Mouse (Mus musculus): ENCODE measurements around the gene Tshz3. TPM values are rescaled to one million over a fixed set of nuclear protein-coding genes. Genes with fewer than 3 reads are reported as not detected.

The Tshz3 gene
- 0.40 and 0.48 TPM in 2 replicates for polyA plus RNA-seq (2012; rRNA removed)
- 0.33 and 0.34 TPM in 2 replicates for polyA plus RNA-seq (2014; fragmentation: Nextera tagmentation; extraction: Ambion mirVana)

GRCm38 (mm10) chr7:36697856-36698588 is at the start of gene Tshz3:
Gene Tshz3, plus strand, starts transcription at chr7:36698118.
- TF ChIP-seq CTCF (IDR thresholded peaks at IDR 0.05; ENCODE audit: low read depth) (no peak), EP300 (IDR thresholded peaks at IDR 0.05; ENCODE audit: low read depth) (no peak)
- H3K4me2 ChIP-seq (ENCODE audit: low read depth): peak within 1 kb of the TSS; percentile 66
- no peaks in the 10 kb centered on the region for H3K36me3 ChIP-seq (replicated peaks; ENCODE audit: control insufficient read depth, insufficient read depth, low read depth)
- WGBS (ENCODE audit: insufficient replicate concordance): under 1% methylated on average over 32 of the region's 88 CpGs
- H3K27ac ChIP-seq: no peak within 1 kb of the TSS
- H3K9ac ChIP-seq (replicated peaks): no peak within 1 kb of the TSS
- no peak for DNase-seq (ENCODE audit: low read depth in 3 of 3, low spot score in 3 of 3)
- H3K9me3 ChIP-seq (ENCODE audit: control insufficient read depth, low read length): no peaks in the 10 kb centered on the region
- H3K4me3 ChIP-seq (ENCODE audit: insufficient read depth in 1 of 2, low read depth in 2 of 2, low read length in 2 of 2): peak within 1 kb of the TSS; percentile 40 to 52
- peak; percentile 45; the same call in 1 of the 2 replicates for ATAC-seq (ENCODE audit: insufficient read depth)
- H3K27me3 ChIP-seq (ENCODE audit: control insufficient read depth, insufficient read depth, low read length): peaks cover 67% of the 10 kb centered on the region
- no peaks in the 10 kb centered on the region for H3K4me1 ChIP-seq (replicated peaks; ENCODE audit: control insufficient read depth in 2 of 2, insufficient read depth in 2 of 2, low read length in 1 of 2)

GRCm38 (mm10) chr7:36655931-36656330 is 42.0 kb upstream of the Tshz3 start:
- DNase-seq (ENCODE audit: low read depth in 3 of 3, low spot score in 3 of 3) (no peak), ATAC-seq (ENCODE audit: insufficient read depth) (no peak)
- Histone ChIP-seq H3K4me2 (ENCODE audit: low read depth) (no peak overlapping the region), H3K27ac (no peak overlapping the region), H3K9ac (replicated peaks) (no peak overlapping the region), H3K27me3 (ENCODE audit: control insufficient read depth, insufficient read depth, low read length) (no peaks in the 10 kb centered on the region), H3K4me1 (replicated peaks; ENCODE audit: control insufficient read depth in 2 of 2, insufficient read depth in 2 of 2, low read length in 1 of 2) (no peaks in the 10 kb centered on the region), H3K36me3 (replicated peaks; ENCODE audit: control insufficient read depth, insufficient read depth, low read depth) (no peaks in the 10 kb centered on the region), H3K4me3 (ENCODE audit: insufficient read depth in 1 of 2, low read depth in 2 of 2, low read length in 2 of 2) (no peak overlapping the region), H3K9me3 (ENCODE audit: control insufficient read depth, low read length) (no peaks in the 10 kb centered on the region)
- TF ChIP-seq CTCF (IDR thresholded peaks at IDR 0.05; ENCODE audit: low read depth) (no peak), EP300 (IDR thresholded peaks at IDR 0.05; ENCODE audit: low read depth) (no peak)
- 52% methylated on average over 4 of the region's 4 CpGs for WGBS (ENCODE audit: insufficient replicate concordance)

DNA sequence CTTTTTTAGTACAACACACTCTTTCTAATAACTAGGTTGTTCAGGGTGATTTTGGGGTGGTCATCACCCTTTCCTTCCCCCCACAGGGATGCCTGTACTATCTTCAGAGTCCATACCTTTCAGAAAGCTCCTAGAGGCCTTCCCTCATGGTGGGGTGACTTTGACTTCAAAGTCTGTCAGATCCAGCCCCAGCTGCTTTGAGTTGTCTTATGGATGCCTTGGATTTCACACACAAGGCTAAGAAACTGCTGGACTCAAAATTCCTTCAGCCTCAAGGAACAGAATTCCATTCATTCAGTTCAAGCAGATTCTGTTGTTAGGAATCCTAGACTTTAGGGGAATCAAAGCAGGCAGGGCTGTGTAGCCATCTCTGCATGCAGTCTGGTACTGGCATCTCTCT is 41.5 kb upstream of the Tshz3 start:
- no peak for ATAC-seq (ENCODE audit: insufficient read depth)
- TF ChIP-seq CTCF (IDR thresholded peaks at IDR 0.05; ENCODE audit: low read depth) (no peak), EP300 (IDR thresholded peaks at IDR 0.05; ENCODE audit: low read depth) (no peak)
- no peak overlapping the region for H3K4me3 ChIP-seq (ENCODE audit: insufficient read depth in 1 of 2, low read depth in 2 of 2, low read length in 2 of 2)
- H3K4me2 ChIP-seq (ENCODE audit: low read depth): no peak overlapping the region
- H3K27ac ChIP-seq: no peak overlapping the region
- H3K27me3 ChIP-seq (ENCODE audit: control insufficient read depth, insufficient read depth, low read length): no peaks in the 10 kb centered on the region
- no peak overlapping the region for H3K9ac ChIP-seq (replicated peaks)
- no peaks in the 10 kb centered on the region for H3K9me3 ChIP-seq (ENCODE audit: control insufficient read depth, low read length)
- no peak for DNase-seq (ENCODE audit: low read depth in 3 of 3, low spot score in 3 of 3)
- no peaks in the 10 kb centered on the region for H3K4me1 ChIP-seq (replicated peaks; ENCODE audit: control insufficient read depth in 2 of 2, insufficient read depth in 2 of 2, low read length in 1 of 2)
- no peaks in the 10 kb centered on the region for H3K36me3 ChIP-seq (replicated peaks; ENCODE audit: control insufficient read depth, insufficient read depth, low read depth)

- DNase-seq (ENCODE audit: low read depth in 3 of 3, low spot score in 3 of 3) (no peak), ATAC-seq (ENCODE audit: insufficient read depth) (no peak)
- H3K4me1 ChIP-seq (replicated peaks; ENCODE audit: control insufficient read depth in 2 of 2, insufficient read depth in 2 of 2, low read length in 1 of 2): no peaks in the 10 kb centered on the region
- H3K9me3 ChIP-seq (ENCODE audit: control insufficient read depth, low read length): no peaks in the 10 kb centered on the region
- no peak overlapping the region for H3K27ac ChIP-seq
- no peaks in the 10 kb centered on the region for H3K36me3 ChIP-seq (replicated peaks; ENCODE audit: control insufficient read depth, insufficient read depth, low read depth)
- H3K9ac ChIP-seq (replicated peaks): no peak overlapping the region
- H3K4me3 ChIP-seq (ENCODE audit: insufficient read depth in 1 of 2, low read depth in 2 of 2, low read length in 2 of 2): no peak overlapping the region
- 65% methylated on average over 5 of the region's 5 CpGs for WGBS (ENCODE audit: insufficient replicate concordance)
- no peak overlapping the region for H3K4me2 ChIP-seq (ENCODE audit: low read depth)
- no peaks in the 10 kb centered on the region for H3K27me3 ChIP-seq (ENCODE audit: control insufficient read depth, insufficient read depth, low read length)
- TF ChIP-seq EP300 (IDR thresholded peaks at IDR 0.05; ENCODE audit: low read depth) (no peak), CTCF (IDR thresholded peaks at IDR 0.05; ENCODE audit: low read depth) (no peak)
Measured at GRCm38 (mm10) chr7:36658331-36658730, 39.6 kb upstream of the Tshz3 start.

GRCm38 (mm10) chr7:36659265-36659664 is 38.7 kb upstream of the Tshz3 start:
- WGBS (ENCODE audit: insufficient replicate concordance): 63% methylated on average over 7 of the region's 7 CpGs
- TF ChIP-seq EP300 (IDR thresholded peaks at IDR 0.05; ENCODE audit: low read depth) (no peak), CTCF (IDR thresholded peaks at IDR 0.05; ENCODE audit: low read depth) (no peak)

More at GRCm38 (mm10) chr7:36659265-36659664, 38.7 kb upstream of the Tshz3 start:
- no peak overlapping the region for H3K9ac ChIP-seq (replicated peaks)
- no peaks in the 10 kb centered on the region for H3K36me3 ChIP-seq (replicated peaks; ENCODE audit: control insufficient read depth, insufficient read depth, low read depth)
- no peaks in the 10 kb centered on the region for H3K27me3 ChIP-seq (ENCODE audit: control insufficient read depth, insufficient read depth, low read length)
- no peak overlapping the region for H3K4me3 ChIP-seq (ENCODE audit: insufficient read depth in 1 of 2, low read depth in 2 of 2, low read length in 2 of 2)
- no peaks in the 10 kb centered on the region for H3K4me1 ChIP-seq (replicated peaks; ENCODE audit: control insufficient read depth in 2 of 2, insufficient read depth in 2 of 2, low read length in 1 of 2)
- H3K4me2 ChIP-seq (ENCODE audit: low read depth): no peak overlapping the region
- DNase-seq (ENCODE audit: low read depth in 3 of 3, low spot score in 3 of 3) (no peak), ATAC-seq (ENCODE audit: insufficient read depth) (no peak)
- no peaks in the 10 kb centered on the region for H3K9me3 ChIP-seq (ENCODE audit: control insufficient read depth, low read length)
- no peak overlapping the region for H3K27ac ChIP-seq

Measured in liver, embryonic 14.5 days (tissue).